Mouse (Mus musculus): ENCODE measurements around the gene Cldnd1. TPM values are rescaled to one million over a fixed set of nuclear protein-coding genes. Genes with fewer than 3 reads are reported as not detected.
A peak's percentile ranks its signal among the peaks of the same experiment; 100 is the strongest.

Cldnd1 gene
- total RNA-seq (2021): 10 to 100 TPM; 86.0 to 92.5 TPM
- long read RNA-seq, experiment 1, transcript Cldnd1-204 (6 exons, 1,540 nt): minor isoform, 16 of 88 reads
- long read RNA-seq, experiment 1, transcript Cldnd1-201 (5 exons, 2,147 nt): major isoform, 52 of 88 reads
- long read RNA-seq, experiment 1, partial matches to known transcripts: 8 of 88 reads
- long read RNA-seq, experiment 1, other reads (novel, unspliced or antisense): 12 of 88 reads
- long read RNA-seq, experiment 2, transcript Cldnd1-204 (6 exons, 1,540 nt): minor isoform, 10 of 96 reads
- long read RNA-seq, experiment 2, transcript Cldnd1-201 (5 exons, 2,147 nt): major isoform, 58 of 96 reads
- long read RNA-seq, experiment 2, partial matches to known transcripts: 4 of 96 reads
- long read RNA-seq, experiment 2, other reads (novel, unspliced or antisense): 24 of 96 reads

DNA sequence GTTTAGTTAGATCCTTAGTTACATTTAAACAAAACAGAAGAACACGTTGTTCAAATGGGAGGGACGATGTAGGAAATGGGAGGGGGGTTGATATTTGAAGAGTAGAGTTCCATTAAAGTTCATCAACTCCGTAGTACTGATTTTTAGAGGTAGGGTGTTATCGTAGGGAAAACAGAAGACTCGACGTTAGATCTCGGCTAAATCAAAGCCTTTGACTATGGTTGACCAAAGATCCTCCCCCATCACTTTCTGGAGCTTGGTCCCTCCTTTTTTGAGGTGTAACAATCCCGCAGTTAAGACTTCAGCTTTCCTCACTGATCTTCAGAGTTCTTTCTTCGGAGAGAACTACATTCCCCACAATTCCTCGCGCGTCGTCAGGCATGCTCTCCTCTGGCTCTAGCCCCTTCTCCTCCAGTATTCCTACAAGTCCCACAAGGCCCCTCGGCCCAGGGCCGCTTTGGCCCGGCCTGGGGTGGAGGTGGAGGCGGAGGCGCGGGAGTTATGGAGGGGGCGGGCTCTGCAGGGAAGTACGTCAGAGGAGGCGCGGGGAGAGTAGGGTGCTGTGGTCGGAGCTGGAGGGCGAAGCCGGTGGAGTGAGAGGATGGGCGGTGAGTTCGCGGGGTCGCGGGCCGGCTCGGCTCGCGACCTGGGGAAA is at the start of gene Cldnd1:
Cldnd1 (plus strand) TSS at position 434 of the 655 bp plus-strand sequence.
- Histone ChIP-seq H3K4me3 (peak within 1 kb of the TSS; percentile 82), H3K27ac (peak within 1 kb of the TSS; percentile 92)
- DNase-seq (ENCODE audit: low spot score in 2 of 2): peak; percentile 95 to 97
- no peak for TF ChIP-seq CTCF (conservative IDR thresholded peaks at IDR 0.05)

DNA sequence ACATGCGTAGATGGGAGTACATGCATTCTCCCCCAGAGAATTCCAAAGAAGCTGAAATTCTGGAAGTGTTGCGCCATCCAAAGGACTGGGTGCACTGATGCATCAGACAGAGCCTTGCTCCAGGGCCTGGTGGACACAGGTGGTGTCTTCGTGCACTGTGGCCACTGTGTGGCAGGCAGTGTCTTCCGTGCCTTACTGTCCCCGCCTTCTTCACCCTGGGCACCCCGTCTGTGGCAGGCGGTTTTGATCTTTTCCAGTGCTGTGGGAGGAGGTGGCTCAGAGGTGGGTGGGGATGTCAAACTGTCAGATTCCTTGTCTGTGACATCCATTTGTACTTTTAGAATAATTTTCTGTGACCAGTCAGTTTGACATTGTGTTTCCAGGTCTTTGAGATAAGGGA is 49.0 kb upstream of the Cldnd1 start:
- Histone ChIP-seq H3K4me3 (no peak overlapping the region; the same call in 1 of the 2 replicates), H3K27ac (no peak overlapping the region)
- DNase-seq (ENCODE audit: low spot score in 2 of 2): no peak
- no peak; the same call in 1 of the 2 replicates for TF ChIP-seq CTCF (conservative IDR thresholded peaks at IDR 0.05)

DNA sequence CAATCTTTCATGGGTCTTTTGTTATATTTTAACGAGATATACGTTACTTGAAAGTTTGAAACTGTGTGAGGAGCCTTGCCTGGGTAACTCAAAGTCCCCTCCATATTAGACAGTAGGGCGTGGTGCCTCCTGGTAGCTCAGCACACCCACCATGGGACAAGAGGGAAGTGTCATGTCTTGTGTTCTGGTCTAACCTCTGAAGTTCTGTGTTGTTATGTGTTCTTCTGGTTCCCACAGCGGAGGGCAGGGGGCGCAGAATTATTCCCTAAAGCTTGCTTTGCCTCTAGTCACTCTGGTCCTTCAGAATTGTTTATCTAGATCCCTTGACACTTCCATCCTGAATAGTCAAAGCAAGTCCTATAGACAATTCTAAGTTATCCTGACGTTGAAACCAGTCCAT is 45.7 kb upstream of the Cldnd1 start:
- no peak for DNase-seq (ENCODE audit: low spot score in 2 of 2)
- Histone ChIP-seq H3K27ac (no peak overlapping the region), H3K4me3 (no peak overlapping the region)
- no peak for TF ChIP-seq CTCF (conservative IDR thresholded peaks at IDR 0.05)

DNA sequence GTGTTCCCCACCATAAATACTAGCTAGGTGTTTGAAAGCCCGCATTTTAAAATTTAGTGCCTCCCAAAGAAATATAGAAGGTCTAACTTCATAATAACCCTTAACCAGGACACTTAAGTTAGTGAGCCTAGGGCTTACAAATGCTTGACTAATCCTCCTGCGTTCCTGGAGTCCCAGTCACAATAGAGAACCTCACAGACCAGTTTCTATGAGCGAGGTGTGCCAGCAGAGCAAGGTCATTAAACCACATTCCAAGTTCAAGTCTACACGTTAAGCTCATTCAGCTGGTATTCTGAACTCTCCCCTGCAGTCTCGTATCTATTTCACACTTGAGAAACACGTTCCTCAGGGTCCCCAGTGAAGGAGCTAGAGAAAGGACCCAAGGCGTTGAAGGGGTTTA is 44.8 kb upstream of the Cldnd1 start:
- H3K4me3 ChIP-seq: no peak overlapping the region
- no peak overlapping the region for H3K27ac ChIP-seq
- DNase-seq (ENCODE audit: low spot score in 2 of 2): no peak
- TF ChIP-seq CTCF (conservative IDR thresholded peaks at IDR 0.05): no peak

DNA sequence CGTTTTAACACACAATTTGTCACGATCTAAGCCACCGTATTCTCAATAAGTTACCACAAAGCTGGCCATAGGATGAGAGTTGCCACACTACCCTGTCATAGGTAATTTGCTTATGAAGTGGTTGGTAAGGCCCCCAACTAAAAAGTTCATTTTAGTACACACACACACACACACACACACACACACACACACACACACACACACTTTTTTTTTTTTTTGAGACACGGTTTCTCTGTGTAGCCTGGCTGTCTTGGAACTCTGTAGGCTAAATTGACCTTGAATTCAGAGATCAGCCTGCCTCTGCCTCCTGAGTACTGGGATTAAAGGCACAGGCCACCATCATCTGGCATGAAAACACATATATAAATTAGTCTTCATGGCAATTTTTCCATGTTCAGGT is 43.8 kb upstream of the Cldnd1 start:
- Histone ChIP-seq H3K4me3 (no peak overlapping the region), H3K27ac (no peak overlapping the region)
- TF ChIP-seq CTCF (conservative IDR thresholded peaks at IDR 0.05): no peak
- no peak for DNase-seq (ENCODE audit: low spot score in 2 of 2)

DNA sequence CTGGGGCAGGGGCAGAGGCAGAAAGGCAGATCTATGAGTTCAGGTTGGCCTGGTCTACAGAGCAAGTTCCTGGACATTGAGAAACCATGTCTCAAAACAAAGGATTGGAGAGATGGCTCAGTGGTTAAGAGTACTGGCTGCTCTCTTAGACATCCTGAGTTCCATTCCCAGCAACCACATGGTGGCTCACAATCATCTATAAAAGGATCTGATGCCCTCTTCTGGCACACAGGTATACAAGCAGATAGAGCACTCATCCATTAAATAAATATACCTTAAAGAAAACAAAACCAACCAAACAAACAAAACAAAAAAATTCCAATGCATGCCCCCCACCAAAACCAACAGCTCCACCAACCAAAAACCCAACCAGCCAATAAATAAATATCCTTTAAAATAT is 43.2 kb upstream of the Cldnd1 start:
- Histone ChIP-seq H3K27ac (no peak overlapping the region), H3K4me3 (no peak overlapping the region)
- DNase-seq (ENCODE audit: low spot score in 2 of 2): no peak
- peak; percentile 48 for TF ChIP-seq CTCF (conservative IDR thresholded peaks at IDR 0.05)

DNA sequence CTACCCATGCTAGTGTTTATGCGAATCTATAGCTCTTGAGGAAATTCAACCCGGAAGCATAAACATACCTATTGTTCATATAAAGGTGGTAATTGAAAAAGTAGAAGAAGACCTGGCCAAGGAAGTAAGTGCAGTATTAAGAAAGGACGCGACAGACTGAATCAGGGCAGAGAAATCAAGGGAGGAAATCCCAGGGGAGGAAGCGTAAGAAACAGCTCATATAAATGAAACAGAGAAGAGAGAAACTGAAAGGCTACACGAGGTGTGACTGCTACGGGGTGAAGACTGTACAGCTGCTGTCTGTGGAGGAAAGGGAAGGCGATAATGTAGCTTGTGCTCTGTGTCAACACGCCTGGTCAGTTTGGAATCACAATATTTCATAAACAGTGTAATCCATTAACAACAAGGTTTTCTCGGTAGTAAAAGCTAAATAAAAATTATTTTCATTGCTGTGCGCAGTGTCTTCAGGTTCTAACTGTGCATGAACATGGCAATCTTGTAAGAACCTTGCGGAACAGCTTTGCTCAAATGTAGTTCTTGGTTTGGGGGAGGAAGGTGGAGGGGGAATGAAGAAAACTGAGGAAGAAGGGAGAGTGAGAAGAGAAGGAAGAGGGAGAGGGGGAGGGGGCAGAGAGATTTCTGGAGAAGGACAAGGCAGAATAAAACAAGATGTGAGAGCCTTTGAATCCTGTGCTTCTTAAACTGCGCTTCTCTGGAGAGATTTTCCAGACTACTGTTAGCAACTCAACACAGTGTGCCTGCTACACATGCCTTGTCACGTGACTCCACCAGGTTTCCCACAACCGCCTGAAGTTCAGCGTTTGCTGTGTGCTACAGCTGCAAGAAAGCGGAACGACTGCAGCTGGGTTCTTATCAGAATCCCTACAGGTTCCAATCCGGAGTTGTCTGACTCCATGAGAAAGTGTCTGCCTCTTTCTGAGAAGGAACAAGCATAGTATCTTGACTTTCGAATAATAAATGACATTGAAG is 41.9 kb upstream of the Cldnd1 start:
- Histone ChIP-seq H3K27ac (no peak overlapping the region), H3K4me3 (no peak overlapping the region)
- DNase-seq (ENCODE audit: low spot score in 2 of 2): no peak
- TF ChIP-seq CTCF (conservative IDR thresholded peaks at IDR 0.05): no peak

DNA sequence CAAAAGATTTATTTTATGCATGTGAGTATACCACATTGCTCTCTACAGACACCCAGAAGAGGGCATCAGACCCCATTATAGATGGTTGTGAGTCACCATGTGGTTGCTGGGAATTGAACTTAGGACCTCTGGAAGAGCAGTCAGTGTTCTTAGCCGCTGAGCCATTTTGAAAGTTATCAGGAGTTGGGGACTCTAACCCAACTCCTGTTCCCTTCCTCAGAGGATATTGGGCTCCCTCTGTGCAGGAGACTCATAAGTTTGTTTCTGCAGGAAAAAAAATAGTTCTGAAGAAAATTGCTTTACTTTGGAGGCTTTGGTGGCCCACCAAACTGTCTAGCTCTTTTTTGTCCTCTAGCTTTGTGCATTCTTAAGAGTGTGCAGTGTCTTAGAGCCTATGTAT is 39.2 kb upstream of the Cldnd1 start:
- no peak overlapping the region for H3K27ac ChIP-seq
- no peak for DNase-seq (ENCODE audit: low spot score in 2 of 2)
- H3K4me3 ChIP-seq: no peak overlapping the region
- no peak for TF ChIP-seq CTCF (conservative IDR thresholded peaks at IDR 0.05)

DNA sequence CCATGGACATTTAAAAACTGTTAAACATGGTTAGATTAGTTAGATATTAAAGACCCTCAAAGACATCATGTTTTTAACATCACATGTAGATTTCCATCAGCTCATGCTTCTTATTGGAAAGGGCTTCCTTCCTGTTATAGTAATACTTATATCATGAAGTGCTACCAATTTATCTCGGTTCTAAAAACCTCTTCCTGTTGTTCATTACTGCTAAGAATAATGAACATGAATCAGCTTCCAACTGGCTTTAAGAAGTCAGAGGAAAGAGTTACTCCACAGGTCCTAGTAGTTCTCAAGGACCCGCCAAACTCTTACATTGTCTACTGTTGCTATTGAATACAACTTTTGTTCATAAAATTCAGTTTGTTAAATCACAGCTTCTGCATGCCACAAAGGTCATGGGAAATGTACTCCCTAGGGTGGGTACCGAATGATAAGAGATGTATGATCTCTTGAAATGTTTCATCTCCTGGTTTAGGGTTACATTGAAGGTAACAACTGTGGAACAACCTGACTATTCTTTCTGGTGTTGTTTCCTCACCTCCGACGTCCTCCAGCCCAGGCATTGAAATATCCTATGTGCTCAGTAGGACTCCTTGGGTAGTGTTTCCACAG is 38.0 kb upstream of the Cldnd1 start:
- H3K27ac ChIP-seq: no peak overlapping the region
- H3K4me3 ChIP-seq: no peak overlapping the region
- TF ChIP-seq CTCF (conservative IDR thresholded peaks at IDR 0.05): no peak
- DNase-seq (ENCODE audit: low spot score in 2 of 2): no peak

DNA sequence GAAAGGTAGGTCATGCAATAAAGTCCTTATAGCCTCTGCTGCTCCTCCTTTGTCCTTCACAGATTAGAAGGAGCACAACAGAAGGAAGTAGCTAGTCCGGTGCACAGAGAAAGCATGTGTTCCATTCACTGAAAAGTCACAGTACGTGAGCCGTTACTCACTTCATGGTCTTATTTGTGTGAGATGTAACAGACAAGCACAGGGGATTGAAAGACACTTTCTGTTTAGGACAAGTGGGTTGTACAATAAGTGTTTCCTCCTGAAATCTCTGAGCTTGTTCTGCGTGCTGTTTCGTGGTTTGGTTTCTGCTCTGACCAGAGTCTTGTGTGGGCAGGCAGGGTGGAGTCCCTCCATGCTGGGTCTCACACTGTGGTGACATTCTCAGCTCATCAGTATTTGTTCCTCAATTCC is 37.4 kb upstream of the Cldnd1 start:
- Histone ChIP-seq H3K27ac (no peak overlapping the region), H3K4me3 (no peak overlapping the region)
- TF ChIP-seq CTCF (conservative IDR thresholded peaks at IDR 0.05): no peak
- no peak for DNase-seq (ENCODE audit: low spot score in 2 of 2)

DNA sequence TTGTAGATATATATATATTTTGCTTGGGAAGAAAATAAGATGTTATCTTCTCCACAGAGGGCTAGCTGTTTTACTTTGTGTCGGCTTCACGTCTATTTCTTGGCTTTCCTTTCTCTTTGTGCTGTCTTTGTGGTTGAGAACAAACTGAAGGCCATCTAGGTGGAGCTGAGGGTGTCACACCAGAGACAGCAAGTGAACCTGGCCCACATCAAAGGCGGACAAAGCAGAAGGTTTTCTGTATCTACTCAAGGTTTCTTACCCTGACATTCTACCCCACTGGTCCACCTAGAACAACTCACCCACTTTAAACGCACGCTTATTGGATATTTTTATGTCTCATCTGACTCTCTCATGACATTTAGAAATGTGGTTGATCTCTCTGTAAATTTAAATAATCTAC is 33.6 kb upstream of the Cldnd1 start:
- DNase-seq (ENCODE audit: low spot score in 2 of 2): no peak
- Histone ChIP-seq H3K4me3 (no peak overlapping the region), H3K27ac (no peak overlapping the region)
- no peak for TF ChIP-seq CTCF (conservative IDR thresholded peaks at IDR 0.05)

DNA sequence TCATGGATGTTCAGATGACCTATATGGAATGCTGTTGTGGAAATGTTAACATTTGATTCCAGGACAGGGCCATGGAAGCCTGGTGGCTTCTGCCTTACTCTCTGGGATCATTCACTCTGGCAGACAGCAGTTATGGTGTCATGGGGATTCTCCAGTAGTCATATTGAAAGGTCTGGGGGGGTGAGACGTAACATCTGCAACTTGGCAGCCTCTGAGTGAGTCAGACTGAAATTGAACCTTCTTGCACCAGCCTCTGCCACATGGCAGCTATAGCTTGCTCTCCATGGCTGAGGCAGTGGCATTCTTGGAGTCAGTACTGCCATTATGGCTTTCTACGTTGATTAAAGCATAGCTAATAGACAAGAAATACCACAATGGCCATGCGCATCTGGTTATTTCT is 30.9 kb upstream of the Cldnd1 start:
- Histone ChIP-seq H3K4me3 (no peak overlapping the region), H3K27ac (no peak overlapping the region)
- TF ChIP-seq CTCF (conservative IDR thresholded peaks at IDR 0.05): no peak
- no peak for DNase-seq (ENCODE audit: low spot score in 2 of 2)

Data from layer of hippocampus, adult 2 months (tissue).